Mouse (Mus musculus): ENCODE results near the gene Sv2a.
"Not testable (repeated sequence)": the region's sequence is repeated elsewhere in the genome, so short reads cannot be mapped to it uniquely, and the experiment has no call there.

Gene Sv2a

GRCm38 (mm10) chr3:96174042-96174441 lies 6.9 kb upstream of the Sv2a start:
- not testable (repeated sequence) for DNase-seq

GRCm38 (mm10) chr3:96175251-96175650 lies 5.7 kb upstream of the Sv2a start:
- DNase-seq, result no peak

DNA sequence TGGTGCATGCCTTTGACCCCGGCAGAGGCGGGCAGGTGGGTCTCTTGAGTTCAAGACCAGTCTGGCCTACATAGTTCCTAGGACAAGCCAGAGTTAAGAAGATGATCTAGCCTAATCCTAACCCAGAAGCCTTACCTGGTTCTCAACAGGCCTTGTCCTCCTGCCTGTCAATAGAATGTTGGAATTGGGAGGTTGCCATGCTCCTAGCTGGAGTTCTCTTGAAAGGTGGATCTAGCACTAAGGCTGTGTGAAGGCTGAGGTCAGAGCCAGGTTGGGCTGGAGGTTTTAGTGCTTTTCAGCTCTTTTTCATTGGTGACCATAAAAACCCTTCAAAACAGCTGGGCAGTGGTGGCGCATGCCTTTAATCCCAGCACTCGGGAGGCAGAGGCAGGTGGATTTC lies 2.5 kb upstream of the Sv2a start:
- no peak for DNase-seq

DNA sequence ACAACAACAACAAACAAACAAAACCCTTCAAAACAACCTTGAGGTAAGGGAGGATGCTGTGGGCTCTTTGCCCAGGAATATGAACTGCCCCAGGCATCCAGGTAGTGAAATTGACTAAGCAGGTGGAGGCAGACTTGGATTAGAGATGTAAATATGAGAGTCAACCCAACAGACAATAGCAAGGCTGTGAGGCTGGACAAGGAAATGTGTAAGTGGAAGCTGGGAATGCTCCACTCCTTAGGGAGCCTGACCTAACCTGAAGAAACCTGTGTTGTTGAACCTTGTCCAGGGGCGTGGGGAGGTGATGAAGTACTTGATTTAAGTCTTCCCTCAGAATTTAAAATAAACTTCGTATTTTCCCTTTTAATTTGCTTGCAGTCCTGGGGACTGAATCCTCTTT lies 2.0 kb upstream of the Sv2a start:
- DNase-seq, result no peak

GRCm38 (mm10) chr3:96179531-96179930 lies 1.4 kb upstream of the Sv2a start:
- peak; percentile 70 for DNase-seq

DNA sequence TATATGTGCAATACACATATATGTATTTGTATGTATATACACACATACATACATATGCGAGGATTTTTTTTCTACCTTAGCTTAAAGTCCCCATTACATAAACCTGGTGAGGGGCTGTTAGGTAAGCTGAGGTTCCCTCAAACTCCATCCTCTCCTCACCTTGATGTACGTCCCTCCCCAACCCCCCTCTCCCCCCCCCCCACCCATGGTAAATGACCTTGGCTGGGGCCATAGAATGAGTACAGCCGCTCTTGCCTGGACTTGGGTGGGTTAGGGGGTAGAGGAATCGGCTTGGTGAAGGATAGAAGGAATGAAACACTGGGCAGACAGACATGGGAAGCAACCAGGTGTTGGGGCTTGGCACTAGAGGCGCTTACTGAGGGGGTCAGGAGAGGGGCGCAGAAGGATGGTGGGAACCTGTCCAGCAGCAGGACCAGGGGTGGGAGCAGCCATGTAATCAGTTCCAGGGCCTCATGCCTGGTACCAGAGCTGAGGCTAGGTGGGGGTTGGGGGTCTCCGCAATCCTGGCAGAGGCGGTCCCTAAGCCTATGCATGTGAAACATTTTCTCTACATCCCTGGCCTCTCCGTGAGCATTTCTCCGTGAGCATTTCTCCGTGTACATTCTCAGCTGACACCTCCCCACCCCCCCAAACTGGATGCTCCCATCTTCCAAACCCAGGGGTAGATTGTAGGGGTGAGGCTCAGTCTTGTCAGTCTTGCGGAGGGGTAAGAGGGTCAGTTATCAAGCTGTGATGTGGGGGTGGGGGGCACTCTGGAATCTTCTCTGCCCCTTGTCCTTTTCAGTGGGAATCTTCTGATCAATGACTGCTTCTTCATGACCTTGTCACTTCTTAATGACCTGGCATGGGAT lies 795 bp downstream of the Sv2a start:
- no peak for DNase-seq

GRCm38 (mm10) chr3:96182382-96182776 lies 1.4 kb downstream of the Sv2a start:
- DNase-seq, result no peak

DNA sequence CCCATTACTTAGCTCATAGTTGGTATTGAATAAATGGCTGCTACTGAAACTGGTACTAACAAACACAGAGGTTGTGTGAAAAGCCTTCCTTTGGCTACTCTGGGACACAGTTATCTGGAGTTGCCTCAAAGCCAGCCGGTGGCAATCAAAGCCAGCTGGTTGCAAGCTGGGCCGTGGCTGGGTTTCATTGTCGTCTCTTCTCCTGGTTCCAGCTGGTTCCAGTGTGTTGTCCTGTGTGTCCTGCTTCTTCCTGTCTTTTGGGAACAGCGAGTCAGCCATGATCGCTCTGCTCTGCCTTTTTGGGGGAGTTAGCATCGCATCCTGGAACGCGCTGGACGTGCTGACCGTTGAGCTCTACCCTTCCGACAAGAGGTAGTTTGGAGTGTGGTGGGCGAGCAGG lies 12.0 kb downstream of the Sv2a start:
- DNase-seq, result no peak

DNA sequence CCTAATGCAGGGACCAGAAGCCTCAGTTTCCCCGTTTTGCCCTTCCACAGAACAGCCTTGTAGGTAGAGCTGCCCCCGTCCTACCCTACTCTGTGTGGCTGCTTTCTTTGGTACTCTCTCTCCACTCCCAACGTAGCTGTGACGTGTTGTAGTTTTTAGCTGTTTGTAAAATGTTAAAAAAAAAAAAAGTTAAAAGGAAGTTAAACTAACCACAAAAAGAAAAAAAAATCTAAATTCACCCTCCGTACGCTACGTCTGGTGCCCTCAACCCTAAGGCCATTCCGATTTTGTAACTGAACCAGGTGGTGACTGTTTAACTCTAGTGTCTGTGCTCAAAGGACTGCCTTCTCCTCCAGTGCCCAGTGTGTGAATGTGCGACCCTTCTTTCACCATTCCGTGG lies 14.0 kb downstream of the Sv2a start:
- DNase-seq, result no peak

DNA sequence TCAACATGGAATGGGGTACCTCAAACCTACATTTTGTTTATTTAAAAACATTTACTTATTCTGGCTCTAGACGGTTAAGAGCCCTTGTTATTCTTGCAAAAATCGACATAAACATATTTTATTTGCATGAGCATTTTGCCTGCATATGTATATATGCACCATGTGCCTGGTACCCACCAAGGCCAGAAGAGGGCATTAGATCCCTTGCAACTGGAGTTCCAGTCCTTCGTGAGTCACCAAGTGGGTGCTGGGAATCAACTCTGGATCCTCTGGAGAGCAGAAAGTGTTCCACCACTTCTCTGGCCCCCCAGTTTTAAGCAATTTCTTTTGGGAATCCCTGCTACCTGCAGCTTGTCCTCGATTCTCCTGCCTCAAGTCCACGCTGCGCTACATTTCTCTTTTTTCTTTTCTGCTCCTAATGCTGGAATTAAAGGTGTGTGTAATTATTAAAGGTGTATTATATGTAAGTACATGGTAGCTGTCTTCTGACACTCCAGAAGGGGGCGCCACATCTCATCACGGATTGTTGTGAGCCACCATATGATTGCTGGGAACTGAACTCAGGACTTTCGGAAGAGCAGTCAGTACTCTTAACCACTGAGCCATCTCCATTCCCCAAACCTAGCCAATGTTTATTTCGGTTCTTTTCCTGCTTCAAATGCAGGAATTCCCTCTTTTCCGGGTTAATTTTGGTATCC lies 14.8 kb downstream of the Sv2a start:
- no peak for DNase-seq

DNA sequence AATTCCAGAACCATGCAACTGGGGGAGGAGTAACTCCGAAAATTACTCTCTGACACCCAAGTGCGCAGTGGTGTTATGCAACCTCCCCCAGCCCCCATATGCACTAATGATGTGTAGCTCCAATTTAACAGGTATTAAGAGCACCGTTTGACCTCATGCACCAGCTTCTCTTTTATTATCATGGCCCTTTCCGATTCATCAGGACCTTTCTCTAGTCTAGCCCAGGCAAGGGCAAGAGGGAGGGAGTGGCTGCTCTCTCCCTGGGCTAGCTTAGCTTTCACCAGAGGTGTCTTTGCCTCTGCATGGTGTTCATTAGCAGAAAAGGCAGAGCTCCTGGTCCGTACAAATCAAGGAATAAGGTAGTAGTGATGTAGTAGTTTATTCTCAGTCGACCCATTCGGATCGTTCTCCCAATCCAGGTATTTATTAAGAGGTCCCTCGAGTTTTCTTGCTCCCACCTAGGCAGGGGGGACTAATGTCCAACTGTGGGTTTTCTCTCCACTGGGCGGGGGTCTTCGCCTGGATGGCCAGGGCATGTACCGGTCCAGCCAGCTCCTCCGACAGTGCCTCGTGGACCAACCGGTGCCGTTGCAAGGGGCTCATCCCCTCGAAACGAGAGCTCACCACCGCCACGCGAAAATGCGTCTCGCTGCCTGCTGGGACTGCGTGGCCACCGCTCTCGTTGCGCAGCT lies 15.6 kb downstream of the Sv2a start:
- no peak for DNase-seq

DNA sequence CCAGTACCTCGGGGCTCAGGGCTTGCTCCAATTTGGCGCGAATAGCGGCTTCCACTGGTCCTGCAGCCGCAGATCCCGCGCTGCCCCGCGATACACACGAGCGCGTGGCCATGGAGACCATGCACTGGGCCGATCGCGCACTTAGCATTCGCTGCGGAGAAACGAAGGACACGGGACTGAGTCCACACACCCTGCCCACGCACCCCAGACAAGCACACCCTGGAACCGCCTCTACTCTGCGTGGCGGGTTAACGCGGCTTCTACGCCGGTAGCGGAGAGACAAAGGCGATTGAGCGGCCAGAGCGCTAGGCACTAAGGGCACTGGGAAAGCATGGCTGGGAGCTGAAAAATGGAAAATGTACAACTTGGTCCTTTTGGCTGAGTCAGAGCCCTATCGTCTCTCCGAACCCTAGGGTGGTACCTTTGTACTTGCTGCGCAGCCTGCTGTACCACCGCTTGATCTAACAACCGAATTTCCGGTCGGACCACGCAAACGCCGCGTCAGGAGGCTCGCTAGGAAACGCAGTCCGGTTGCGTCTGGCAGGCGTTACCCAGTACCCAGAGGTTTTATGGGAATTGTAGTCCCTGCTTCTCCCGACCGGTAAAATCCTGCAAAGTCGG lies 16.3 kb downstream of the Sv2a start:
- peak; percentile 94 for DNase-seq

DNA sequence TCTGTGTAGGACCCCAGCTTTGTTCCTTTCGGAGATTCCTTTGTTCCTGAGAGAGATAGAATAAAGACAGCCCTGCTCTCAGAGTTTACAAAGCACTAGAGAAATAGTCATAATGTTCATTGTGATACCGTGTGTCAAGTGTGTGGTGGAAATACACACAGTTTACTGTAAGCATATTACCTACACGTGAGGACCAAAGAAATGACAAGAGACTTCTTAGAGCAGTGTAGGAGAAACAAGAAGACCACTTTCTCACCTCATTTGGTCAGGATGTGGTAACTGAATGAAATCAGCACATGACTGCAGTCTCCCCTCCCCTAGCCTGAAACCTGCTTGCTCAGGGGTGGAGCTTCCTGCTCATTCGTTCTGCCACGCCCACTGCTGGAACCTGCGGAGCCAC lies 17.2 kb downstream of the Sv2a start:
- DNase-seq, result peak; percentile 56

- not testable (repeated sequence) for DNase-seq
Observed at GRCm38 (mm10) chr3:96198601-96199251, 17.8 kb downstream of the Sv2a start.

- no peak for DNase-seq
Observed at GRCm38 (mm10) chr3:96199731-96200130, 18.8 kb downstream of the Sv2a start.

DNA sequence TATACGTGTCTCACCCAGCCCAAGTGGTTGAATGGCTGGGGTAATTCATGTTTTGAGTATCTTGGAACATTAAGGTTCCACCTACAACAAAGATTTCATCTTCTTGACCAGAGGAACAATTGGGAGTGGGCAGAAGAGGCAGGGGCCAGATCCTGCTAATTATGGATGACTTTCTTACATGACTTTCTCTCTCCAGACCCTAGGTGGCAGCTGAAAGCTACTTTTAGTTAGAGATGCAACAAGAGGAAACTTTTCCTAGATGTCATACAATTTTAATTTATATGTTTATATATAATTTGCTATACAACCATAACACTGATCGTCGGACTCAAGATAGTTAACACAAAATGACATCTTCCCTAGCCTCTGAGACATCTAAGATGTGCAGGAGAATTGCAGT lies 26.9 kb downstream of the Sv2a start:
- no peak for DNase-seq

DNA sequence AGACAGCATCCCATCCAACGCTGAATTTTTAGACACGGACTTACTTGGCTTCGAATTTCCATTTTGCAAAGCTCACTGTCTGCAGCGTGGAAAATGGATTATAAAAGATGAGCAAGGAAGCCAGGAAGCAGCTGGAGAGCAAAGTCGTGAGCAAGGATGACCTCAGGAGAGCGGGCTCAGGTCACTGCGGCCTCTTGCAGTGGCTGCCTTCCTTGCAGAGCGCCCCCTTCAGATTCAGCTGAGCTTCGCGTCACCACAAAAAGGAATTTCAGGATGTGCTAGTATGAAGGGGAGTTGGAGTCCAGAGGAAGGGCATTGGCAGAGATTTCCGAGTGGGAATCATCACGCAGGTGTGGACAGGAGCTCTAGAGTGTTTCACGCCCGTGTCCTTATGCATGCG lies 28.3 kb downstream of the Sv2a start:
- no peak for DNase-seq

DNA sequence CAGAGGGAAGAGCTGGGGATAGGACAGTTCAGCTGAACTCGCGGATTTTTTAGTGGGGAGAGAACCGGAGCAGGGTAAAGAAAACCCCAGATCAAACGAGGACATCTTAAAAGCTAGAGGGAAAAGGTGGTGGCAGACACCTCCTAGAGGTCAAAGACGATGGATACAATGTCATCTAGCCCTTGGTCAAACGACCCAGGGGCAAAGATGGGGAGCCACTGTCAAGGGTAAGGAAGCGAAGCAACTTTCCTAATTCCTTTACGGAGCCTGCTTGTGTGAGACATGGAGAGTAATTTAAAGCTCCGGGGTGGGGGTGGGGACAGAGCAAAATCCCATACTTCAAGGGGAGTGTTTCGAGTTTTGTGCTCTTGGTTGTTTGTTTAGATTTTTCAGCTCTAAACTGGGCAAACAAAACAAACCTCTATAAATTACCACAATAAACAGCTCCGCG lies 38.3 kb downstream of the Sv2a start:
- DNase-seq, result peak; percentile 57

DNA sequence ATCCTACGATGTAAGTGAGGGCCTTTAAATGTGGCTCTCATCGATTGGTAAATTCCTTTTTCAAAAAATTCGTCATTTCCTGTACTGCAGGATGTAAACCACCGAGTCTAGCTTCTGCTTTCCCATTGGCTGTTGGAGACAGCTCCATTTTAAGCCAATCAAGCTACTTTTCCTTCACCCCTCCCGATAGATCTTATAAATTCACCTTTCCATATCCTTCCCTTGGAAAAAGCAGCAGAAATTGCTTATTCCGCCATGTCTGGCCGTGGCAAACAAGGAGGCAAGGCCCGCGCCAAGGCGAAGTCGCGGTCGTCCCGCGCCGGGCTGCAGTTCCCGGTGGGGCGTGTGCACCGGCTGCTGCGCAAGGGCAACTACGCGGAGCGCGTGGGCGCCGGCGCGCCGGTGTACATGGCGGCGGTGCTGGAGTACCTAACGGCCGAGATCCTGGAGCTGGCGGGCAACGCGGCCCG lies 38.7 kb downstream of the Sv2a start, which contains the start of the genes Bola1 and Hist2h2ab:
Gene Bola1 (minus strand): TSS at position 49 of the 470 bp plus-strand sequence.
Gene Hist2h2ab (plus strand): TSS at position 205 of the 470 bp plus-strand sequence.
- peak; percentile 87 for DNase-seq

- not testable (repeated sequence) for DNase-seq
Observed at GRCm38 (mm10) chr3:96220131-96220764, 39.3 kb downstream of the Sv2a start.

DNA sequence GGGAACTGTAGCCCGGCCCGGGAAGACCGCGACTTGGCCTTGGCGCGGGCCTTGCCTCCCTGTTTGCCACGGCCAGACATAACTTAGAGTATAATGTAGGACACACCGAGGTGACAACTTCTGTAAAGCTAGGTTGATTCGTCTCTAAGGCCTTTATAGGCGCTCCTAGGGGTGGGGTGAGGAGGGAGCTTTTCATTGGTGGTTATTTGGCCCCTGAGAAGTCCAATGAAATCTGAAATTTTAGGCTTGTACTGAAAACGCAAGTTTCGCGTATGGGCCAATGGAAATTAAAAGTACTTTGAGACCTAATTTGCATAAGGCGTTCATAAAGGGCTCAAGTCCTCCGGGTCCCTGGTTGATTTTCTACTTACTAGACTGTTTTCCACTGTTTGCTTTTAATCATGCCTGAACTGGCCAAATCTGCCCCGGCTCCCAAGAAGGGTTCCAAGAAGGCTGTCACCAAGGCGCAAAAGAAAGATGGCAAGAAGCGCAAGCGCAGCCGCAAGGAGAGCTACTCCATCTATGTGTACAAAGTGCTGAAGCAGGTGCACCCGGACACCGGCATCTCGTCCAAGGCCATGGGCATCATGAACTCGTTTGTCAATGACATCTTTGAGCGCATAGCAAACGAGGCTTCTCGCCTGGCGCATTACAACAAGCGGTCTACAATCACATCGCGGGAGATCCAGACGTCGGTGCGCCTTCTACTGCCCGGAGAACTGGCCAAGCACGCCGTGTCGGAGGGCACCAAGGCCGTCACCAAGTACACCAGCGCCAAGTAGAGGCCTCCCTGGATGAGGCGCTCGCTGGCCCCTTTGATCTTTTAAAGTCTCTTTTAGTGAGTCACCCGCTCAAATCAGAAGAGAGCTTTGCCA lies 40.1 kb downstream of the Sv2a start, which contains the start of the genes Hist2h2ac and Hist2h2be:
Gene Hist2h2ac (minus strand): TSS at position 116 of the 875 bp plus-strand sequence.
Gene Hist2h2be (plus strand): TSS at position 355 of the 875 bp plus-strand sequence.
- DNase-seq, result peak; percentile 96

All from lung, postnatal 36 days (tissue).